Mouse (Mus musculus): Measurements from ENCODE around the gene Ciao2b. TPM values are rescaled to one million over a fixed set of nuclear protein-coding genes. Genes with fewer than 3 reads are reported as not detected.

The Ciao2b gene
- polyA plus RNA-seq, 1 experiment = 38.5 TPM

Other genes starting within 250 kb of the Ciao2b start
- 25.5 and 33.2 TPM in 2 replicates for gene Cmtm4, start 246.2 kb downstream of the Ciao2b start, polyA plus RNA-seq (2012; rRNA removed)
- 26.2 and 29.2 TPM in 2 replicates for gene Dync1li2, start 198.9 kb downstream of the Ciao2b start, polyA plus RNA-seq (2012; rRNA removed)
- 0.15 and 0.26 TPM in 2 replicates for gene Terb1, start 132.1 kb downstream of the Ciao2b start, polyA plus RNA-seq (2012; rRNA removed)
- 20.5 and 23.2 TPM in 2 replicates for gene Nae1, start 107.3 kb downstream of the Ciao2b start, polyA plus RNA-seq (2012; rRNA removed)
- gene Car7, start 107.3 kb downstream of the Ciao2b start, polyA plus RNA-seq (2012; rRNA removed) = 17.3 and 17.8 TPM in 2 replicates
- 7.6 and 8.6 TPM in 2 replicates for gene Pdp2, start 50.5 kb downstream of the Ciao2b start, polyA plus RNA-seq (2012; rRNA removed)
- gene Cdh16, start 17.6 kb downstream of the Ciao2b start, polyA plus RNA-seq (2012; rRNA removed) = 100 and 203 TPM in 2 replicates
- gene Rrad, start 10.6 kb downstream of the Ciao2b start, polyA plus RNA-seq (2012; rRNA removed) = 9.4 and 16.2 TPM in 2 replicates
- gene Ces2a, start 92.0 kb upstream of the Ciao2b start, polyA plus RNA-seq (2012; rRNA removed) = 0.38 and 1.1 TPM in 2 replicates
- gene Ces2b, start 189.6 kb upstream of the Ciao2b start, polyA plus RNA-seq (2012; rRNA removed) = 0.12 and 0.18 TPM in 2 replicates
- 0.39 and 0.43 TPM in 2 replicates for gene Ces2c, start 205.1 kb upstream of the Ciao2b start, polyA plus RNA-seq (2012; rRNA removed)

Measured in gonadal fat pad, adult 2 months (tissue).